Mouse (Mus musculus) limb, embryonic 14.5 days (tissue): ENCODE measurements at regions not wholly inside any gene's neighbourhood (a gene's known extent, or its start where the extent isn't known, plus 50 kb on each side); places are given as distances from the start of the nearest gene placed in this dataset.

ENCODE experiments used
- ATAC-seq: fragments of 200-750 bp; cut with Nextera tagmentation; 2 replicates; pipeline ENCODE4 v1.8.0; 2017; ENCODE audit warnings: low read depth, moderate number of reproducible peaks, moderate TSS enrichment; ENCODE audit not compliant: low FRiP score
- DNase-seq: peaks from one replicate; pipeline ENCODE4 v3.0.0-alpha.2; 2015; ENCODE audit warnings: low spot score
- H3K27ac ChIP-seq: fragments of 300-500 bp; sonication (generic); replicated peaks from 2 replicates; pipeline ENCODE4 v1.5.1; 2014; ENCODE audit warnings: low read depth, mild to moderate bottlenecking, low read length, moderate library complexity, mixed read lengths
- H3K27me3 ChIP-seq: fragments of 300-500 bp; sonication (generic); 2 replicates; pipeline ENCODE4 v1.6.1; 2014; ENCODE audit warnings: low read length, mixed read lengths; ENCODE audit not compliant: control insufficient read depth, insufficient read depth
- H3K36me3 ChIP-seq: fragments of 300-500 bp; sonication (generic); 2 replicates; pipeline ENCODE4 v1.6.1; 2014; ENCODE audit warnings: mild to moderate bottlenecking, low read length, moderate library complexity, mixed read lengths; ENCODE audit not compliant: control insufficient read depth, insufficient read depth
- H3K4me1 ChIP-seq: fragments of 300-500 bp; sonication (generic); 2 replicates; pipeline ENCODE4 v1.6.1; 2014; ENCODE audit warnings: antibody characterized with exemption, low read length, mixed read lengths; ENCODE audit not compliant: control insufficient read depth, insufficient read depth
- H3K4me2 ChIP-seq: fragments of 300-500 bp; sonication (generic); replicated peaks from 2 replicates; pipeline ENCODE4 v1.6.1; 2014; ENCODE audit warnings: low read depth, mild to moderate bottlenecking, low read length, moderate library complexity; ENCODE audit not compliant: severe bottlenecking
- H3K4me3 ChIP-seq: fragments of 300-500 bp; sonication (generic); replicated peaks from 2 replicates; pipeline ENCODE4 v1.5.1; 2014; ENCODE audit warnings: low read length
- H3K9ac ChIP-seq: fragments of 300-500 bp; sonication (generic); 2 replicates; pipeline ENCODE4 v1.6.1; 2014; ENCODE audit warnings: mild to moderate bottlenecking, low read depth, low read length, moderate library complexity; ENCODE audit not compliant: severe bottlenecking
- H3K9me3 ChIP-seq: fragments of 300-500 bp; sonication (generic); 2 replicates; pipeline ENCODE4 v1.6.1; 2016; ENCODE audit warnings: low read length; ENCODE audit not compliant: control insufficient read depth
- POLR2A ChIP-seq: fragments of 200-500 bp; IDR thresholded peaks from 2 replicates; pipeline ENCODE4 v1.8.0; 2012; ENCODE audit warnings: inconsistent platforms, mild to moderate bottlenecking, moderate library complexity, borderline replicate concordance; ENCODE audit not compliant: insufficient read depth, insufficient read length; ENCODE audit errors: extremely low read depth
- WGBS: fragments of 180-500 bp; shearing (Covaris S2); extraction: QIAGEN DNeasy Blood & Tissue Kit; methylation state at CpG from one replicate; pipeline ENCODE4 v1.1.7; 2014; 5-methylcytosine and 5-hydroxymethylcytosine counted together

DNA sequence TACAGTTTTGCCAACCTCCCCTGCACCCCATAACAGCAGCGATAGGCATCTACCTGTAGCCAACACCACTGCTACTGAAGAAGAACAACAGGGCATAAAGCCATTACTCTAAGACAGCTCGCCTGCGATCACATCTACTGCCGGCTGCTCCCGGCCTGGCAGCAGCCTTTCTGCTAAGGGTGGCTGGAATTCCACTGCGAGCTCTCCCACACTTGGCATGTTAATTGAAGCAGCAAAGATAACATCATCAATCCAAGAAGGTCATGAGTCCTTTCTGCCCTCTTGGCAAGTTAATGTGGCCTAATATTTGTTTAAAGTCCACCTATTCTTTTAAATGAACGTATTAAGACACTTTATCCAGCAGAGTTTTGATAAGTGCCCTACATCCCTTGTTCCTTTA, 196.1 kb downstream of the Ttc8 start:
- ATAC-seq = no peak
- peaks cover 3% of the 10 kb centered on the region; the same call in 1 of the 2 replicates for H3K9me3 ChIP-seq
- H3K27me3 ChIP-seq = no peaks in the 10 kb centered on the region
- no peak overlapping the region for H3K4me3 ChIP-seq
- no peak overlapping the region for H3K9ac ChIP-seq
- no peak overlapping the region for H3K4me2 ChIP-seq
- no peaks in the 10 kb centered on the region for H3K36me3 ChIP-seq
- no peak for TF ChIP-seq POLR2A
- H3K27ac ChIP-seq = no peak overlapping the region
- WGBS = 42% methylated on average over 7 of the region's 7 CpGs
- no peaks in the 10 kb centered on the region for H3K4me1 ChIP-seq
- no peak for DNase-seq

DNA sequence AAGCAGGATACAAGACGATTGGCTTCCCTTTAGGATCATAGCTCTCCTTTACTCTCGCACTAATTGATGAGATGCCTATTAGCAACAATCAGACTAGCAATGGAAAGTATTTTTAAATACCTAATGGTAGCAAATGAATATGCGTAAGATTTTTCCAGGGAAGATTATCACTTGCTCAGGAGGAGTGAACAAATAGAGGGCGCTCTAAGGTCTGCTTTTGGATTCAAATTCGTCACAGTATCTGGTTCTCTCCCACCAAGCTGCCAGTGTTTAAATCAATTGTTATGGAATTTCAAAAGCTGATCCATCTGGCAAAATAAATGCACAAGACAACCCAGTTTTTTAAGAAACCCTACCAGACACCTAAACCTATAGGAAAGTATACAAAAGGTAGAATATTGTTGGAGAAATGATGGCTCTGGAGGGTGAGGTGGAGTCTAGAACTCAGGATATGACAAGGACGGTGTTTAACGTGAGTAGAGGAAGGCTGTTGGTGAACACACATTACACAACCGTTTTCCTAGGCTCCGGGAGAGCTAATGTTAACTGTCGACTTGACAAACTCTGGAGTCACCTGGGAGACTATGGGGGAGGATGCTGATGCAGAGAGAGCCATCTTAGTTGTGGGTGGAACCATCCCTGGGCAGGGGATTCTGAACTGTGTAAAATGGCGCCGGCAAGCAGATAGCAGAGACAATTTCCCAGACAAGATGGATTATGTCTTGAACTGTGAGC, 198.2 kb downstream of the Ttc8 start:
- Histone ChIP-seq H3K9ac (no peak overlapping the region), H3K9me3 (peaks cover 3% of the 10 kb centered on the region; the same call in 1 of the 2 replicates), H3K4me2 (no peak overlapping the region), H3K27ac (no peak overlapping the region), H3K4me1 (no peaks in the 10 kb centered on the region), H3K4me3 (no peak overlapping the region), H3K36me3 (no peaks in the 10 kb centered on the region), H3K27me3 (no peaks in the 10 kb centered on the region)
- ATAC-seq (no peak), DNase-seq (no peak)
- WGBS = 90% methylated on average over 12 of the region's 12 CpGs
- no peak for TF ChIP-seq POLR2A

DNA sequence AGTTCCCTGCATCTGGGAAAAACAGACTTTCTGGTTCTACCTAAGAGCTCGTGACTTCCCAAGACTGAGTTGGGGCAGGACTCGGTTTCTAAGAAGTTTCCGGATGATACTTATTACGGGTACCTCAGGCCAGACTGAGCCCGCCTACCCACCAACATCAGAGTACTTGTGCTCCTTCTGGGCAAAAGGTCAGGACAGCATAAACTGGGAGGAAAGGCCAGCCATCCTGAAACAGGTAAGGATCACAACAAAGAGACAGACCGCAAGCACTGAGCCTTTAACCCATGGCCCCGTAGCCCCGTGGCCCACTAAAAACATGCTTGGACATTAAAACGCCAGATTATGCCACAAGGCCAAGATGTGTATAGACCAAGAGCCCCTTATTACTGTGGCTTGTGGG, 199.6 kb downstream of the Ttc8 start:
- Histone ChIP-seq H3K4me2 (no peak overlapping the region), H3K9ac (no peak overlapping the region), H3K4me1 (peaks cover 3% of the 10 kb centered on the region; the same call in 1 of the 2 replicates), H3K4me3 (no peak overlapping the region), H3K36me3 (no peaks in the 10 kb centered on the region), H3K27ac (no peak overlapping the region), H3K9me3 (peaks cover 3% of the 10 kb centered on the region; the same call in 1 of the 2 replicates), H3K27me3 (no peaks in the 10 kb centered on the region)
- TF ChIP-seq POLR2A = no peak
- ATAC-seq (no peak), DNase-seq (no peak)
- 90% methylated on average over 9 of the region's 9 CpGs for WGBS

DNA sequence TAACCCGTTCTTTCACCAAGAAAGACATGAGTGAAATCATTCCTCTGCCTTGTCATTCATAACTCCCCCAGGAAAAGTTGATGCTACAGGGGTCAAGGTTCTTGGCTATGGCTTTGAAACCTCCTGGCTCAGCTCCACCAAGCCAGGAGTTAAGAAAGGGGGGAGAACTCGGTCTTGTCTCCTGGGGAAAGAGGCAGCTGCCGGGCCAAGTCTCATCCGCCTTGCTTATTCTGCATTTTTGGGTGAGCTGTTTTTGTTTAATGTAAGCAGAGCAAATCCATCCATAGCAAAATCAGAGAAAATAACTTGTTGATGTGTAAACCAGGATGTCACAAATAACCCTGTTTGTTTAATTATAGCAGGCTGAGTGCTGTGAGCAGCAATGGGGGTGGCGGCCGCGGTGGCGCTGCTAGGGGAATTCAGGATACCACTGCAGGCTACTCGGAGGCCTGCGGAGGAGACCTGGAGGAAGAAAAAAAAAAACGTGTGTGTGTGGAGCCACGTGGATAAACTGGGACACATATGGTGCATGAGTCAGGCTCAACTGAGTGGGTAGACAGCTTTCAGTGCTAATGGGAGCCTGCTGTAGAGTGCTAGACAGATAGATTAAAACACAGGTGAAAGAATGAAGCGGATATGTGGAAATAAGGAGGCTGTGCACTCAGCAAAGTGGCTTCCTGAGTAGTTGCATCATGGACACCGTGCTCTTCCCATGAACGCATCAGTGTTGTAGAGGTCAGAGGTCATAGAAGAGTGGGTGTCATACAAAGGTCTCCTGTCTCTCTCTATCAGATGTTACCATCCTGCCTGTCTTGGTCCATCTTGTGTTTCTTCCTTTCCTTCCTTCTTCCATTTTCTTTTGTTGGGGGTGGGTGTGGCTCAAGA, 203.5 kb downstream of the Ttc8 start:
- Histone ChIP-seq H3K9me3 (no peaks in the 10 kb centered on the region; the same call in 1 of the 2 replicates), H3K27me3 (no peaks in the 10 kb centered on the region), H3K4me1 (peaks cover 3% of the 10 kb centered on the region; the same call in 1 of the 2 replicates), H3K4me2 (no peak overlapping the region), H3K4me3 (no peak overlapping the region), H3K36me3 (no peaks in the 10 kb centered on the region), H3K27ac (no peak overlapping the region), H3K9ac (no peak overlapping the region)
- 72% methylated on average over 15 of the region's 15 CpGs for WGBS
- DNase-seq (peak; percentile 44), ATAC-seq (no peak)
- TF ChIP-seq POLR2A = no peak

DNA sequence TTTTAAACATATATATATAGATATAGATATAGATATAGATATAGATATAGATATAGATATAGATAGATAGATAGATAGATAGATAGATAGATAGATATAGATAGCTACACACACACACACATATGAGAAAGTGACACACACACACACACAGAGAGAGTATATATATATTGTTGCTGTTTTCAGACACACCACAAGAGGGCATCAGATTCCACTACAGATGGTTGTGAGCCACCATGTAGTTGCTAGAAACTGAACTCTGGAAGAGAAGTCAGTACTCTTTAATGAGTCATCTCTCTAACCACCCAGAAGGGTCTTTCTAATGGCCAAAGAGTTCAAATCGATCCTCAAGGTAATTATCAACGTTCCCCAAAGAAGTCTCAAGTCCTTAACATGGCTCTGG, 205.8 kb downstream of the Ttc8 start:
- no peaks in the 10 kb centered on the region for H3K36me3 ChIP-seq
- H3K27ac ChIP-seq = no peak overlapping the region
- H3K9ac ChIP-seq = no peak overlapping the region
- H3K27me3 ChIP-seq = no peaks in the 10 kb centered on the region
- H3K4me3 ChIP-seq = no peak overlapping the region
- WGBS = 90% methylated on average over 2 of the region's 2 CpGs
- DNase-seq = no peak
- no peak overlapping the region for H3K4me2 ChIP-seq
- H3K9me3 ChIP-seq = no peaks in the 10 kb centered on the region
- peaks cover 3% of the 10 kb centered on the region; the same call in 1 of the 2 replicates for H3K4me1 ChIP-seq
- no peak for TF ChIP-seq POLR2A
- no peak for ATAC-seq
